Mouse (Mus musculus): ENCODE results near the gene Fap. TPM values are rescaled to one million over a fixed set of nuclear protein-coding genes. Genes with fewer than 3 reads are reported as not detected.

Gene Fap
- polyA plus RNA-seq, 1 experiment from 2014 or later: 0.96 TPM

DNA sequence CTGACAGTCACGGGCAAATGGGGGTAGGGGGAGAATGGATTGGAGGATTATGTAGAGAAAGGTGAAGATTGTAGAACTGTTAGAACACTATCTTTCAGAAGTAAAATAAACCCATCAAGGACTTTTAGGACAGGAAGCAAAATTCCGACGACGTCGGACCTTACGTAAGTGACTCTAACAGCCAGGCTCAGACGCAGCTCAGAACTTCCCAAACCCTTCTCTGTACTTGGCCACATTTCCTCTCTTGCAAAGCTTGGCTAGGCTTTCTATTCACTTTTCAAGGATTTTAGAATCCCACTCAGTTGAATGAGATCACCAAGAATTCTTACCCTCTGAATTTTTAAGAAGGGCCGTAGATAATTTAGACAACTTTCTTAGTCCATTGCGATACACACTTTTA is 17.5 kb downstream of the Fap start:
- no peaks in the 10 kb centered on the region for H3K4me1 ChIP-seq (ENCODE audit: control insufficient read depth, insufficient read depth, low read length)
- H3K4me3 ChIP-seq (replicated peaks; ENCODE audit: low read depth, low read length): no peak overlapping the region
- DNase-seq (no peak), ATAC-seq (ENCODE audit: low FRiP score, low TSS enrichment) (no peak)
- H3K27me3 ChIP-seq (ENCODE audit: control insufficient read depth, insufficient read depth, low read length): no peaks in the 10 kb centered on the region
- no peak overlapping the region for H3K4me2 ChIP-seq (ENCODE audit: low read length)
- no peak overlapping the region for H3K27ac ChIP-seq (replicated peaks; ENCODE audit: low read depth, low read length)
- no peak overlapping the region for H3K9ac ChIP-seq (replicated peaks; ENCODE audit: low read length)
- WGBS: 91% methylated on average over 9 of the region's 9 CpGs
- H3K36me3 ChIP-seq (ENCODE audit: control insufficient read depth, insufficient read depth, low read length): no peaks in the 10 kb centered on the region
- no peaks in the 10 kb centered on the region for H3K9me3 ChIP-seq (ENCODE audit: control insufficient read depth, low read length)

DNA sequence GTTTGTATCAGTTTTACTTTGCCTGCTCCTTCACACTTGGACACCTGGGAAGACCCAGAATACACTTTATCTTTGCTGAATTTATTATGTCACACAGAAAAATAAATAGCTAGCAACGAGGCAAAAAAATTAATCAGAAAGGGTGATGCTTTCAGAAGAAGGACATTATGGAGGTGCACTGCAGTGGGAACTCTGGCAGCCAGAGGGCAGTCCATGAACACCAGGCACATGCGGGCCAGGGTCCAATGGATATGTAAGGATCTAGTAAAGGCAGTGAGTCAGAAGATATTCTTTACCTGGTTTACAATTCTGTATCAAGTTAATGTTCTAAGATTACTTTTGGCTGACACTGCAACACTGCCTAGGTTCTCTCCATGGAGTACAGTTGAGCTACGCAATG is 24.2 kb downstream of the Fap start:
- Histone ChIP-seq H3K9me3 (ENCODE audit: control insufficient read depth, low read length) (no peaks in the 10 kb centered on the region), H3K9ac (replicated peaks; ENCODE audit: low read length) (no peak overlapping the region), H3K4me3 (replicated peaks; ENCODE audit: low read depth, low read length) (no peak overlapping the region), H3K4me1 (ENCODE audit: control insufficient read depth, insufficient read depth, low read length) (no peaks in the 10 kb centered on the region), H3K27me3 (ENCODE audit: control insufficient read depth, insufficient read depth, low read length) (no peaks in the 10 kb centered on the region), H3K4me2 (ENCODE audit: low read length) (no peak overlapping the region), H3K36me3 (ENCODE audit: control insufficient read depth, insufficient read depth, low read length) (no peaks in the 10 kb centered on the region), H3K27ac (replicated peaks; ENCODE audit: low read depth, low read length) (no peak overlapping the region)
- DNase-seq: no peak
- no peak for ATAC-seq (ENCODE audit: low FRiP score, low TSS enrichment)
- WGBS: 87% methylated on average over 3 of the region's 3 CpGs

DNA sequence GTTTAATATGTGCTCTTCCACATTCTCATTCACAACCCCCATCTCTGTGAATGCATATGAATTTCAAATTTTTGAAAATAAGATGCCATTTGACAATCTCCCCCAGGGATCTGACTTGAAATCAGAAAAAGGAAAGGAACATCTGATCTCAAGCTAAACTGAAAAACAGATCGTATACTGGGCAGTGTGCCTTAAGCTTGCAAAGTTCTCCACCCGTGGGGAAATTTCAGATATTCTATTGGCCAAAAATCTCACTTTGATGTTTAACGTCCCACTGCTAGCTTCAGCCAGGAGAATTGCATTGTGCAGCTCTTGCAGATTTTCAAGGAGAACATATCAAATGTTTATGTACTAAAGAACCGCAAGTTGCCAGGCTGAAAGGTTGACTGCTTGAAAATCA is 24.7 kb downstream of the Fap start:
- Histone ChIP-seq H3K4me1 (ENCODE audit: control insufficient read depth, insufficient read depth, low read length) (no peaks in the 10 kb centered on the region), H3K9me3 (ENCODE audit: control insufficient read depth, low read length) (no peaks in the 10 kb centered on the region), H3K9ac (replicated peaks; ENCODE audit: low read length) (no peak overlapping the region), H3K27ac (replicated peaks; ENCODE audit: low read depth, low read length) (no peak overlapping the region), H3K36me3 (ENCODE audit: control insufficient read depth, insufficient read depth, low read length) (no peaks in the 10 kb centered on the region), H3K4me2 (ENCODE audit: low read length) (no peak overlapping the region), H3K4me3 (replicated peaks; ENCODE audit: low read depth, low read length) (no peak overlapping the region), H3K27me3 (ENCODE audit: control insufficient read depth, insufficient read depth, low read length) (no peaks in the 10 kb centered on the region)
- WGBS: 77% methylated on average over 4 of the region's 4 CpGs
- DNase-seq: no peak
- no peak for ATAC-seq (ENCODE audit: low FRiP score, low TSS enrichment)

DNA sequence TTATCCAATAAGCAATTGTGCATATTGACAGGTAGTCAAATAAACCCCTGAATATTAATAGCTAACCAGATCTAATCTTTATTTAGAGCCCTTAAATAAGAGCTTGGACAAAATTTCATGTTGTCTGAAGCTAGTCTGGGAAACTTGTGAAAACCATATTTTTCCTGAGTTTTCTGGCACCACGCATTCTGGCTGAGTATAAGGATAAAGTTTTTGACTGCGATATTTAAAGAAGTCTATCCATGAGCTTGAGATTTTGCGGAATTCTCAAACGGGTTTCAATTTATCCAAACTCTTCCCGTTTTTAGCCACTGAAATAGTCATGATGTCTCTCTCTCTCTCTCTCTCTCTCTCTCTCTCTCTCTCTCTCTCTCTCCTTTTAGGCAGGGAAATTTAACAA is 25.8 kb downstream of the Fap start:
- Histone ChIP-seq H3K4me2 (ENCODE audit: low read length) (no peak overlapping the region), H3K4me3 (replicated peaks; ENCODE audit: low read depth, low read length) (no peak overlapping the region), H3K4me1 (ENCODE audit: control insufficient read depth, insufficient read depth, low read length) (no peaks in the 10 kb centered on the region), H3K27ac (replicated peaks; ENCODE audit: low read depth, low read length) (no peak overlapping the region), H3K9me3 (ENCODE audit: control insufficient read depth, low read length) (no peaks in the 10 kb centered on the region), H3K36me3 (ENCODE audit: control insufficient read depth, insufficient read depth, low read length) (no peaks in the 10 kb centered on the region), H3K9ac (replicated peaks; ENCODE audit: low read length) (no peak overlapping the region), H3K27me3 (ENCODE audit: control insufficient read depth, insufficient read depth, low read length) (no peaks in the 10 kb centered on the region)
- 96% methylated on average over 5 of the region's 5 CpGs for WGBS
- DNase-seq (no peak), ATAC-seq (ENCODE audit: low FRiP score, low TSS enrichment) (no peak)

DNA sequence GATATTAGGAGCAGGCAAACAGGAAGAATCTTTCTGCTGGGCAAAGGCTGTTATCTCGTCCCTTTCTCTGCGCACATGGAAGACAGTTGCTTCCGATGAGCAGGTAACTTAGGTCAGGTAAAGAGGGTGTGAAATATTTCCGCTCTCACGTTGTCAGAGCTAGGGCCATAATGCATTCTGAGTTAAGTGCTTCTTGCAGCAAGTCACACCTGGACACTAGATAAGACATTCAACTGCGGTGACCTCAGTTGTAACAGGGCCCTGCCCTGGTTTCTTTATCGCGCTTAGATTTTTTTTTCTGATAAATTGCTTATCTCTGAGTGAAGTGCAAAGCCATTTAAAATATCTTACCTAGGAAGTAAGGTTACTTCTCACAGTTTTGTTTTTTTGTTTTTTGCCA is 38.4 kb downstream of the Fap start:
- no peak for ATAC-seq (ENCODE audit: low FRiP score, low TSS enrichment)
- DNase-seq: no peak
- H3K9me3 ChIP-seq (ENCODE audit: control insufficient read depth, low read length): no peaks in the 10 kb centered on the region
- no peaks in the 10 kb centered on the region for H3K36me3 ChIP-seq (ENCODE audit: control insufficient read depth, insufficient read depth, low read length)
- no peaks in the 10 kb centered on the region for H3K4me1 ChIP-seq (ENCODE audit: control insufficient read depth, insufficient read depth, low read length)
- no peaks in the 10 kb centered on the region for H3K27me3 ChIP-seq (ENCODE audit: control insufficient read depth, insufficient read depth, low read length)
- no peak overlapping the region for H3K9ac ChIP-seq (replicated peaks; ENCODE audit: low read length)
- no peak overlapping the region for H3K4me3 ChIP-seq (replicated peaks; ENCODE audit: low read depth, low read length)
- 96% methylated on average over 8 of the region's 8 CpGs for WGBS
- no peak overlapping the region for H3K27ac ChIP-seq (replicated peaks; ENCODE audit: low read depth, low read length)
- H3K4me2 ChIP-seq (ENCODE audit: low read length): no peak overlapping the region

DNA sequence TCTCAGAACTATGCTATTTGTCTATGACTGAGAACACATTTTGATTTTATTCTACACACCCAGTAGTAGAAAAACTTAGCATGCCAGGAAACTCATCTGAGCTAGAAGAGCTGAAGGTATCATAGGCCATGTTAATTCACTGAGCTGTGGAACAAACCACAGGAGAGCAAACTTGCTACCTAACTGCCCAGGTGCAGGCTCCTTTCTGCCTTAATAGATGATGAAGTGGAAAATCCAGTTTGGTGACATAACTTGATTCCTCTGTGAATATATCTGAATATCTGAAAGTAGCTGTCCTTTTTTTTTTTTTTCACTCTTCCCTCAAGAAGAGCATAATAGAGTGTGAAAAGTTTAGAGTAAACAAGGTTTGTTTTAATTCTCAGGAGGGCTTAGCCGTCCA is 42.8 kb downstream of the Fap start:
- Histone ChIP-seq H3K4me3 (replicated peaks; ENCODE audit: low read depth, low read length) (no peak overlapping the region), H3K27ac (replicated peaks; ENCODE audit: low read depth, low read length) (no peak overlapping the region), H3K9ac (replicated peaks; ENCODE audit: low read length) (no peak overlapping the region), H3K27me3 (ENCODE audit: control insufficient read depth, insufficient read depth, low read length) (no peaks in the 10 kb centered on the region), H3K9me3 (ENCODE audit: control insufficient read depth, low read length) (no peaks in the 10 kb centered on the region), H3K4me1 (ENCODE audit: control insufficient read depth, insufficient read depth, low read length) (no peaks in the 10 kb centered on the region), H3K36me3 (ENCODE audit: control insufficient read depth, insufficient read depth, low read length) (no peaks in the 10 kb centered on the region), H3K4me2 (ENCODE audit: low read length) (no peak overlapping the region)
- DNase-seq (no peak), ATAC-seq (ENCODE audit: low FRiP score, low TSS enrichment) (no peak)
- WGBS: 93% methylated on average over 1 of the region's 1 CpGs

DNA sequence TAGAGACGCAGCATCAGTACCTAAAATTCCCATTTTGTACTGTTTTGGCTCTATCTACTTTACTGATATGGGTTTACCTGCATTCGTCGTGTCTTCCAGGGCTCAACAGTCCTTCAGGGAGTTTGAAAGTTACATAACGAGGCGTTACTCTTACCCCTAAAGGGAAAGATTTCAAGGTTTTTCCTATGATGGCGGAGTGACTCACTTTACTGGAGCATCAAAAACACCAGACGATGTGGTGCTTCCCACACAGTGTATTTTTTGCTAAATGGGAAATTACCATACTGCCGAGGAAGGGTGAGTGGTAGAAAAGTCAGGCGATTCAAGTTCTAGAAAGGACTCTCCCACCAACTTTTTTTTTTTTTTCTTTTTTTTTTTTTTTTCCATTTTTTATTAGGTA is 47.5 kb downstream of the Fap start:
- no peak for DNase-seq
- Histone ChIP-seq H3K27ac (replicated peaks; ENCODE audit: low read depth, low read length) (no peak overlapping the region), H3K4me2 (ENCODE audit: low read length) (no peak overlapping the region), H3K9me3 (ENCODE audit: control insufficient read depth, low read length) (no peaks in the 10 kb centered on the region), H3K4me3 (replicated peaks; ENCODE audit: low read depth, low read length) (no peak overlapping the region), H3K27me3 (ENCODE audit: control insufficient read depth, insufficient read depth, low read length) (no peaks in the 10 kb centered on the region), H3K9ac (replicated peaks; ENCODE audit: low read length) (no peak overlapping the region), H3K36me3 (ENCODE audit: control insufficient read depth, insufficient read depth, low read length) (no peaks in the 10 kb centered on the region), H3K4me1 (ENCODE audit: control insufficient read depth, insufficient read depth, low read length) (no peaks in the 10 kb centered on the region)
- no peak for ATAC-seq (ENCODE audit: low FRiP score, low TSS enrichment)
- 92% methylated on average over 9 of the region's 9 CpGs for WGBS

DNA sequence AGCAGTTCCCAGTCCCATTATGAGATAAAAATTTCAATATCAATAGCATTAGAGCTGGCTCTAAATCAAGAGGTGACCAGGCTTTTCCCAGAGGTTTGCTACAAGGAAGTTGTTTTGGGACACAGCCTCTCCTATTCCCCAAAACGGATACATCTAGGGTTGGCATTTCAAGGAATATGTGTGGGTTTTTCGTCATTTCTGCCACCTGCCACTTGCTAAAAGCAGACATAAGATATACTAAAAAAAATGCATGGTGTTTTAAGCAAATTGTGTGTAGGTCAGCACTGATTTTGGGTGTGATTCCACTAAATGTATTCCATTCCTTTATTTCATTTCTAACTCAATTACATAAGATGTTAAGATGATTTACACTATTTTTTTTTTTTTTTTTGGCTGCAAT is 56.1 kb downstream of the Fap start:
- Histone ChIP-seq H3K4me3 (replicated peaks; ENCODE audit: low read depth, low read length) (no peak overlapping the region), H3K9me3 (ENCODE audit: control insufficient read depth, low read length) (no peaks in the 10 kb centered on the region), H3K27me3 (ENCODE audit: control insufficient read depth, insufficient read depth, low read length) (no peaks in the 10 kb centered on the region), H3K36me3 (ENCODE audit: control insufficient read depth, insufficient read depth, low read length) (no peaks in the 10 kb centered on the region), H3K9ac (replicated peaks; ENCODE audit: low read length) (no peak overlapping the region), H3K27ac (replicated peaks; ENCODE audit: low read depth, low read length) (no peak overlapping the region), H3K4me2 (ENCODE audit: low read length) (no peak overlapping the region), H3K4me1 (ENCODE audit: control insufficient read depth, insufficient read depth, low read length) (no peaks in the 10 kb centered on the region)
- no peak for DNase-seq
- no peak for ATAC-seq (ENCODE audit: low FRiP score, low TSS enrichment)
- WGBS: 93% methylated on average over 2 of the region's 2 CpGs

DNA sequence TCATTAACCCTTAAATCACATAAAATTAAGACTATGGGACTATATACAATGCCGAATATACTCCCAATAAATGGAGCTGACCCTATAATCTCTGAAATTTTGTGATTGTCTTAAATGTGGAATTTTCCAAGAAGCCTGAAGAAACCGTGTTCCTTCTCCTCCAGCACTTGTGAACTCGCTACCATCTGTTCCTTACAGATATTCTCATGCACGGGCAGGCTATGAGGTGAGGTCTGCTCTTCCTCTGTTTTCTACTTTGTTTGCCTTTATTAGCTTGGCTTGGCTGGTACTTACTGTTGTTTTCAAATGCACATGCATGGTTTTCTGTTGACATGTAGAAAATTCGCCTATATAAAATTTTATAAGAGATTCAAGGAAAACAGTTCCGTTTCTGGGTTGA is 59.4 kb downstream of the Fap start:
- no peak overlapping the region for H3K4me3 ChIP-seq (replicated peaks; ENCODE audit: low read depth, low read length)
- H3K9me3 ChIP-seq (ENCODE audit: control insufficient read depth, low read length): no peaks in the 10 kb centered on the region
- WGBS: 89% methylated on average over 6 of the region's 6 CpGs
- H3K4me1 ChIP-seq (ENCODE audit: control insufficient read depth, insufficient read depth, low read length): no peaks in the 10 kb centered on the region
- no peak overlapping the region for H3K9ac ChIP-seq (replicated peaks; ENCODE audit: low read length)
- no peak overlapping the region for H3K27ac ChIP-seq (replicated peaks; ENCODE audit: low read depth, low read length)
- ATAC-seq (ENCODE audit: low FRiP score, low TSS enrichment) (no peak), DNase-seq (no peak)
- no peaks in the 10 kb centered on the region for H3K27me3 ChIP-seq (ENCODE audit: control insufficient read depth, insufficient read depth, low read length)
- no peak overlapping the region for H3K4me2 ChIP-seq (ENCODE audit: low read length)
- H3K36me3 ChIP-seq (ENCODE audit: control insufficient read depth, insufficient read depth, low read length): no peaks in the 10 kb centered on the region
